Mouse (Mus musculus): ENCODE results near the gene Guk1.
A peak's percentile ranks its signal among the peaks of the same experiment; 100 is the strongest.

The Guk1 gene

GRCm38 (mm10) chr11:59209580-59209979 lies 17.6 kb upstream of the Guk1 start:
- DNase-seq = no peak

GRCm38 (mm10) chr11:59209003-59209441 lies 17.0 kb upstream of the Guk1 start:
- DNase-seq = peak; percentile 80

GRCm38 (mm10) chr11:59208153-59208831 lies 16.3 kb upstream of the Guk1 start, which contains the start of gene 2310033P09Rik:
Gene 2310033P09Rik, plus strand, starts transcription at chr11:59208321.
- DNase-seq = peak; percentile 95

GRCm38 (mm10) chr11:59202081-59202995 lies 10.3 kb upstream of the Guk1 start, which contains the start of gene Mrpl55:
Gene Mrpl55, plus strand, starts transcription at chr11:59202486.
- peak; percentile 97 for DNase-seq

GRCm38 (mm10) chr11:59201216-59202002 lies 9.4 kb upstream of the Guk1 start:
- no peak for DNase-seq

- DNase-seq = no peak
Observed at GRCm38 (mm10) chr11:59196230-59196629, 4.2 kb upstream of the Guk1 start.

GRCm38 (mm10) chr11:59191231-59192058 lies 567 bp downstream of the Guk1 start:
- peak; percentile 95 for DNase-seq

GRCm38 (mm10) chr11:59187706-59188105 lies 4.3 kb downstream of the Guk1 start:
- no peak for DNase-seq

- DNase-seq = no peak
Observed at GRCm38 (mm10) chr11:59185490-59185889, 6.5 kb downstream of the Guk1 start.

- DNase-seq = peak; percentile 77
Observed at GRCm38 (mm10) chr11:59183821-59184220, 8.2 kb downstream of the Guk1 start.

- peak; percentile 76 for DNase-seq
Observed at GRCm38 (mm10) chr11:59182864-59183331, 9.1 kb downstream of the Guk1 start, which contains the start of gene Gjc2. Gene Gjc2, minus strand, starts transcription at chr11:59183213.

GRCm38 (mm10) chr11:59176921-59177320 lies 15.1 kb downstream of the Guk1 start:
- no peak for DNase-seq

- no peak for DNase-seq
Observed at GRCm38 (mm10) chr11:59176475-59176874, 15.5 kb downstream of the Guk1 start.

- DNase-seq = no peak
Observed at GRCm38 (mm10) chr11:59174189-59174838, 17.7 kb downstream of the Guk1 start.

- DNase-seq = no peak
Observed at GRCm38 (mm10) chr11:59170549-59170948, 21.5 kb downstream of the Guk1 start.

- no peak for DNase-seq
Observed at GRCm38 (mm10) chr11:59169807-59170206, 22.2 kb downstream of the Guk1 start.

- DNase-seq = no peak
Observed at GRCm38 (mm10) chr11:59165616-59166241, 26.3 kb downstream of the Guk1 start.

- no peak for DNase-seq
Observed at GRCm38 (mm10) chr11:59164384-59164783, 27.6 kb downstream of the Guk1 start.

GRCm38 (mm10) chr11:59163255-59164236 lies 28.5 kb downstream of the Guk1 start, which contains the start of gene Iba57:
Gene Iba57, minus strand, starts transcription at chr11:59163739.
- peak; percentile 99 for DNase-seq
